Mouse (Mus musculus) kidney, embryonic 15.5 days (tissue): Measurements from ENCODE around the gene Glcci1. TPM values are rescaled to one million over a fixed set of nuclear protein-coding genes. Genes with fewer than 3 reads are reported as not detected.
"Not testable (repeated sequence)": the region's sequence is repeated elsewhere in the genome, so short reads cannot be mapped to it uniquely, and the experiment has no call there.

Experiments
- ATAC-seq: fragments of 200-750 bp; cut with Nextera tagmentation; replicated peaks from 2 replicates; pipeline ENCODE4 v1.8.0; 2017; ENCODE audit warnings: moderate TSS enrichment; ENCODE audit not compliant: low FRiP score
- H3K27ac ChIP-seq: fragments of 300-500 bp; sonication (generic); 2 replicates; pipeline ENCODE4 v1.5.1; 2015; ENCODE audit warnings: mild to moderate bottlenecking, inconsistent platforms
- H3K27me3 ChIP-seq: fragments of 300-500 bp; sonication (generic); 2 replicates; pipeline ENCODE4 v1.6.1; 2015; ENCODE audit warnings: inconsistent platforms
- H3K36me3 ChIP-seq: fragments of 300-500 bp; sonication (generic); 2 replicates; pipeline ENCODE4 v1.6.1; 2015; ENCODE audit warnings: inconsistent platforms
- H3K4me1 ChIP-seq: fragments of 300-500 bp; sonication (generic); 2 replicates; pipeline ENCODE4 v1.6.1; 2015; ENCODE audit warnings: inconsistent platforms
- H3K4me2 ChIP-seq: fragments of 300-500 bp; sonication (generic); 2 replicates; pipeline ENCODE4 v1.6.1; 2015; ENCODE audit warnings: moderate library complexity, mild to moderate bottlenecking, inconsistent platforms
- H3K4me3 ChIP-seq: fragments of 300-500 bp; sonication (generic); replicated peaks from 2 replicates; pipeline ENCODE4 v1.5.1; 2015; ENCODE audit warnings: mild to moderate bottlenecking, inconsistent platforms
- H3K9ac ChIP-seq: fragments of 300-500 bp; sonication (generic); 2 replicates; pipeline ENCODE4 v1.6.1; 2015; ENCODE audit warnings: mild to moderate bottlenecking, inconsistent platforms
- H3K9me3 ChIP-seq: fragments of 300-500 bp; sonication (generic); replicated peaks from 2 replicates; pipeline ENCODE4 v1.6.1; 2016; ENCODE audit warnings: inconsistent platforms
- WGBS: fragments of 180-500 bp; shearing (Covaris S2); methylation state at CpG from one replicate; pipeline ENCODE4 v1.1.7; 2015; ENCODE audit warnings: mixed read lengths; 5-methylcytosine and 5-hydroxymethylcytosine counted together
- polyA plus RNA-seq: library from polyadenylated mRNA; unstranded; fragments of >200 nt; fragmentation: Nextera tagmentation; extraction: Ambion mirVana; gene quantifications from 2 replicates; pipeline ENCODE4 v1.2.1, GENCODE M21; 2015

Glcci1 gene
- polyA plus RNA-seq, 1 experiment from 2014 or later, result 9.4 TPM

DNA sequence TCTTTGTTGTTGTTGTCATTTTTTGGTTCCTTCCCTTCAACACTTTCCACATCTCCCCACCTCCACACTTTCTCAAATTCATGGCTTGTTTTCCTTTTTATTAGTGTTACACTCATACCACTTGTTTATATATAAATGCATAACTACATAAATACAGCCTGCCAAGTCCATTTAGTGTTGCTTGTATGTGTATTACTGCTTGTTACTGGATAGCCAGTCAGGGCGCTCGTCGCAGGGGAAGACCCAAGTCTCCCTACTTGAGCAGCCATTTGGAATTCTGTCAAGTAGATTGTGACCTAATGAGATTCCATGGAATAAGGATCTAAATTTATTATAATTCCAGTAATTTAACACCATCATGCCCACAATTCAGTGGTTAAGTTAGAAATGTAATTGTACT, 10.3 kb downstream of the Glcci1 start:
- H3K36me3 ChIP-seq, result no peaks in the 10 kb centered on the region
- H3K9ac ChIP-seq, result no peak overlapping the region
- no peak overlapping the region for H3K4me2 ChIP-seq
- no peak for ATAC-seq
- no peak overlapping the region for H3K27ac ChIP-seq
- H3K27me3 ChIP-seq, result no peaks in the 10 kb centered on the region
- WGBS, result 83% methylated on average over 3 of the region's 3 CpGs
- no peaks in the 10 kb centered on the region for H3K9me3 ChIP-seq
- H3K4me3 ChIP-seq, result no peak overlapping the region
- no peaks in the 10 kb centered on the region for H3K4me1 ChIP-seq

- 94% methylated on average over 4 of the region's 4 CpGs for WGBS
- Histone ChIP-seq H3K9ac (no peak overlapping the region), H3K27ac (no peak overlapping the region), H3K4me1 (no peaks in the 10 kb centered on the region), H3K4me3 (no peak overlapping the region), H3K27me3 (no peaks in the 10 kb centered on the region), H3K4me2 (no peak overlapping the region), H3K36me3 (no peaks in the 10 kb centered on the region), H3K9me3 (no peaks in the 10 kb centered on the region)
- ATAC-seq, result no peak
Observed at GRCm38 (mm10) chr6:8521231-8521630, 11.8 kb downstream of the Glcci1 start.

- 85% methylated on average over 5 of the region's 5 CpGs for WGBS
- Histone ChIP-seq H3K4me3 (no peak overlapping the region), H3K27me3 (no peaks in the 10 kb centered on the region), H3K9ac (no peak overlapping the region), H3K4me2 (no peak overlapping the region), H3K36me3 (no peaks in the 10 kb centered on the region), H3K9me3 (no peaks in the 10 kb centered on the region), H3K4me1 (no peaks in the 10 kb centered on the region), H3K27ac (no peak overlapping the region)
- ATAC-seq, result no peak
Observed at GRCm38 (mm10) chr6:8524717-8525116, 15.3 kb downstream of the Glcci1 start.

- Histone ChIP-seq H3K9ac (no peak overlapping the region), H3K27ac (no peak overlapping the region), H3K4me1 (no peaks in the 10 kb centered on the region), H3K4me2 (no peak overlapping the region), H3K36me3 (no peaks in the 10 kb centered on the region), H3K9me3 (no peaks in the 10 kb centered on the region), H3K4me3 (no peak overlapping the region), H3K27me3 (no peaks in the 10 kb centered on the region)
- 75% methylated on average over 4 of the region's 4 CpGs for WGBS
- no peak for ATAC-seq
Observed at GRCm38 (mm10) chr6:8531104-8531894, 21.9 kb downstream of the Glcci1 start.

GRCm38 (mm10) chr6:8536944-8537343, 27.5 kb downstream of the Glcci1 start:
- Histone ChIP-seq H3K9me3 (no peaks in the 10 kb centered on the region), H3K4me2 (no peak overlapping the region), H3K4me1 (no peaks in the 10 kb centered on the region), H3K9ac (no peak overlapping the region), H3K27me3 (no peaks in the 10 kb centered on the region), H3K4me3 (no peak overlapping the region), H3K36me3 (no peaks in the 10 kb centered on the region), H3K27ac (no peak overlapping the region)
- ATAC-seq, result no peak
- 87% methylated on average over 2 of the region's 2 CpGs for WGBS

DNA sequence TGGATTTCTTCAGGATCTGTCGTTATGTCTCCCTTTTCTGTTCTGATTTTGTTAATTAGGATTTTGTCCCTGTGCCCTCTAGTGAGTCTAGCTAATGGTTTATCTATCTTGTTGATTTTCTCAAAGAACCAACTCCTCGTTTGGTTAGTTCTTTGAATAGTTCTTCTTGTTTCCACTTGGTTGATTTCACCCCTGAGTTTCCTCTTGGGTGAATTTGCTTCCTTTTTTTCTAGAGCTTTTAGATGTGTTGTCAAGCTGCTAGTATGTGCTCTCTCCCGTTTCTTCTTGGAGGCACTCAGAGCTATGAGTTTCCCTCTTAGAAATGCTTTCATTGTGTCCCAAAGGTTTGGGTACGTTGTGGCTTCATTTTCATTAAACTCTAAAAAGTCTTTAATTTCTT, 32.1 kb downstream of the Glcci1 start:
- ATAC-seq, H3K9ac ChIP-seq, H3K9me3 ChIP-seq, H3K4me2 ChIP-seq, H3K27me3 ChIP-seq, H3K4me1 ChIP-seq, H3K27ac ChIP-seq, H3K4me3 ChIP-seq: not testable (repeated sequence)
- H3K36me3 ChIP-seq, result peaks cover 13% of the 10 kb centered on the region
- 90% methylated on average over 4 of the region's 4 CpGs for WGBS

DNA sequence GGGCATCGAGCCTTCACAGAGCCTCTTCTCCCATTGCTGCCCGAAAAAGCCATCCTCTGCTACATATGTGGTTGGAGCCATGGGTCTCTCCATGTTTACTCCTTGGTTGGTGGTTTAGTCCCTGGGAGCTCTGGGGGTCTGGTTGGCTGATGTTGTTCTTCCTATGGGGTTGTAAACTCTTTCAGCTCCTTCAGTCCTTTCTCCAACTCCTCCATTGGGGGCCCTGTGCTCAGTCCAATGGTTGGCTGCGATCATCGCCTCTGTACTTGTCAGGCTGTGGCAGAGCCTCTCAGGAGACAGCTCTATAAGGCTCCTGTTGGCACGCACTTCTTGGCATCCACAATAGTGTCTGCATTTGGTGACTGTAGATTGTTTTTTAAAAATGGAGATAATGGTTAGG, 35.4 kb downstream of the Glcci1 start:
- Histone ChIP-seq H3K4me3 (no peak overlapping the region), H3K36me3 (peaks cover 13% of the 10 kb centered on the region), H3K9me3 (no peaks in the 10 kb centered on the region), H3K9ac (no peak overlapping the region), H3K4me2 (no peak overlapping the region), H3K27me3 (no peaks in the 10 kb centered on the region), H3K4me1 (no peaks in the 10 kb centered on the region), H3K27ac (no peak overlapping the region)
- 96% methylated on average over 5 of the region's 5 CpGs for WGBS
- ATAC-seq, result no peak

- no peak for ATAC-seq
- 93% methylated on average over 7 of the region's 7 CpGs for WGBS
- H3K4me1 ChIP-seq, result no peaks in the 10 kb centered on the region
- no peaks in the 10 kb centered on the region for H3K27me3 ChIP-seq
- H3K4me2 ChIP-seq, result no peak overlapping the region
- no peak overlapping the region for H3K27ac ChIP-seq
- H3K4me3 ChIP-seq, result no peak overlapping the region
- peaks cover 18% of the 10 kb centered on the region for H3K36me3 ChIP-seq
- no peak overlapping the region for H3K9ac ChIP-seq
- no peaks in the 10 kb centered on the region for H3K9me3 ChIP-seq
Observed at GRCm38 (mm10) chr6:8545780-8546179, 36.4 kb downstream of the Glcci1 start.

GRCm38 (mm10) chr6:8551155-8551554, 41.8 kb downstream of the Glcci1 start:
- H3K4me1 ChIP-seq, result no peaks in the 10 kb centered on the region
- no peak for ATAC-seq
- peaks cover 15% of the 10 kb centered on the region; the same call in 1 of the 2 replicates for H3K36me3 ChIP-seq
- H3K27me3 ChIP-seq, result no peaks in the 10 kb centered on the region
- 90% methylated on average over 2 of the region's 2 CpGs for WGBS
- no peak overlapping the region for H3K4me2 ChIP-seq
- no peak overlapping the region for H3K9ac ChIP-seq
- H3K27ac ChIP-seq, result no peak overlapping the region
- H3K4me3 ChIP-seq, result no peak overlapping the region
- H3K9me3 ChIP-seq, result no peaks in the 10 kb centered on the region

GRCm38 (mm10) chr6:8556849-8557571, 47.6 kb downstream of the Glcci1 start:
- H3K4me3 ChIP-seq, result no peak overlapping the region
- no peaks in the 10 kb centered on the region for H3K4me1 ChIP-seq
- no peak for ATAC-seq
- no peaks in the 10 kb centered on the region for H3K9me3 ChIP-seq
- H3K27me3 ChIP-seq, result no peaks in the 10 kb centered on the region
- H3K36me3 ChIP-seq, result peaks cover 11% of the 10 kb centered on the region; the same call in 1 of the 2 replicates
- no peak overlapping the region for H3K27ac ChIP-seq
- no peak overlapping the region for H3K9ac ChIP-seq
- WGBS, result 96% methylated on average over 5 of the region's 5 CpGs
- no peak overlapping the region for H3K4me2 ChIP-seq

DNA sequence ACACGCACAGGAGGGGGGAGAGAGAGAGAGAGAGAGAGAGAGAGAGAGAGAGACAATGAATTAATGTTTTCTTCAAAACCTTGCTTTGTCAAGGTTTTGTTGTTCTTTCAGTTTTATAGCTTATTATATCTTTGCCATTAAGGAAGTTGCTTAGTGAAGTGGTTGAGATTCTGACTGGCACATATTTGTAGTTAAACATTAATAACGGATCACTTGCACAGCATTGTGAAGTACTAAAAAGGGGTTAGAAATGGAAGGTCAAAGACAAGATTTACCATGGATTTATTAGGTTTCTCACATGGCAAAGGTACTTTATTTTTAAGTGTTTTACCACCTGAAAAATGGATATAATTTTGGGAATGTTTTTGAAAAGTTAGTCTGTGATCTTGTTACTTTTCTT, 51.3 kb downstream of the Glcci1 start:
- no peak overlapping the region for H3K9ac ChIP-seq
- no peaks in the 10 kb centered on the region for H3K27me3 ChIP-seq
- H3K27ac ChIP-seq, result no peak overlapping the region
- peaks cover 18% of the 10 kb centered on the region; the same call in 1 of the 2 replicates for H3K36me3 ChIP-seq
- H3K4me1 ChIP-seq, result no peaks in the 10 kb centered on the region
- H3K4me2 ChIP-seq, result no peak overlapping the region
- H3K9me3 ChIP-seq, result no peaks in the 10 kb centered on the region
- H3K4me3 ChIP-seq, result no peak overlapping the region
- ATAC-seq, result no peak
- WGBS, result 83% methylated on average over 2 of the region's 2 CpGs

GRCm38 (mm10) chr6:8582377-8582776, 73.0 kb downstream of the Glcci1 start:
- Histone ChIP-seq H3K27ac (no peak overlapping the region), H3K9ac (no peak overlapping the region), H3K4me2 (no peak overlapping the region), H3K4me1 (no peaks in the 10 kb centered on the region), H3K36me3 (peaks cover 20% of the 10 kb centered on the region), H3K4me3 (no peak overlapping the region), H3K9me3 (no peaks in the 10 kb centered on the region), H3K27me3 (no peaks in the 10 kb centered on the region)
- WGBS, result 93% methylated on average over 9 of the region's 9 CpGs
- ATAC-seq, result no peak
